Mouse (Mus musculus): Measurements from ENCODE around the gene Tbx20.

Gene Tbx20

DNA sequence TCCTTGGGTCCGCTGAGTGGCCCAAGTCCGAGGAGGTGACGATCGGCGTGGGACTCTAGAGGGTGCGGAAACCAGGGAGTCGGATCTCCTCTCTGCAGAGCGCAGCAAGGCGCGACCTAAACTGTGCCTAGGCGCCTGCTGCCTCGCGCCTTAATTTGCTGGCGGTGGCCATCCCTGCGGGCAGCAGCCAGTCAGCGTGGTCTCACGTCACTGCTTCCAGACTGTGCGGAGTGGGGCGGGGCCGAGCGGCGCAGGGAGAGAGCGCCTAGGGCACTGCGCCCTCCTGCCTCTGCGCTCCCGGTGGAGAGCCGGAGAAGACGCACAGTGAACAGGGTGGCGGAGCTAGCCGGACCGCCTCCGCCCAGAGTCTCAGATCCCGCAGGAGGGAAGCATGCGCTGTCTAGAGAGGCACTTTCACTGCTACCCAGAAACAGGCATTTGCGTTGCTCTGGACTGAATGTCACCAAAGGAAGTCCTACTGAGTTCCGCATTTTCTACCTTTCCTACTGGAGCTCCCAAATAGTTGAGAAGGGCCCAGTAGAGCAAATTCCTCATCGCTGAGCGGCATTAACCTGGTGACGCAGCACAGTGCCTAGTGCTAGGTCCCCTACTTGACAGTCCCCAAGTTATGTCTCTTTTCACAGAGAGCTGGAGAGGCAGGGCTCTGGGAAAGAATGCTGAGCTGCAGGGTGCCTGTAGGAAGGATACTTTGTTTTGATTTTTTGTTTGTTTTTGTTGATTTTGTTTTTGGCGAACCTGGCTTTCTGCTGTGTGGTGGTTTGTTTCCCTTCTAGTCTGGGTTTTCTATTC lies at the start of gene Tbx20:
TSS of gene Tbx20 (minus strand) at position 144 of the 810 bp plus-strand sequence.
- DNase-seq: no peak

- no peak for DNase-seq
Measured at GRCm38 (mm10) chr9:24818511-24818910, 44.4 kb upstream of the Tbx20 start.

GRCm38 (mm10) chr9:24812461-24812860 lies 38.4 kb upstream of the Tbx20 start:
- no peak for DNase-seq

- no peak for DNase-seq
Measured at GRCm38 (mm10) chr9:24792110-24792509, 18.0 kb upstream of the Tbx20 start.

DNA sequence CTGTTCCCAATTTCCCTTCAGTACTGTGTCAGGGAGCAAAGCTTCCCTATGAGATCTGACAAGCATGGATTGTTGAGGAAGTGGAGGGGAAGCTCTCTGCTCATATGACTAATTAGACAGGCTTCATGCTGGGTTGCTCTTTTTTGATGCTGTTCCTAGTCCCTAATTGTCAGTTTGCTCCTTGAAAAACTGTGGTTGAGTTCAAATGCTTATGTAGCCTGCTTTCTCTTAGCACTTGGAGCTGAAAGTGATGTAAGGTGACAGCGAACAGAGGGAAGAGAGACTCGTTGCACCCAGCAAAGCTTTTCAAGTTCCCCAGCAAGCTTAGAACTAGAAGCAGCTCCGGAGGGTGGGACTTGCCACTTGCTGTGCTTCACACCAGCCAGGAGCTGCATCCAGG lies 15.3 kb upstream of the Tbx20 start:
- no peak for DNase-seq

- DNase-seq: no peak
Measured at GRCm38 (mm10) chr9:24782338-24782737, 8.2 kb upstream of the Tbx20 start.

DNA sequence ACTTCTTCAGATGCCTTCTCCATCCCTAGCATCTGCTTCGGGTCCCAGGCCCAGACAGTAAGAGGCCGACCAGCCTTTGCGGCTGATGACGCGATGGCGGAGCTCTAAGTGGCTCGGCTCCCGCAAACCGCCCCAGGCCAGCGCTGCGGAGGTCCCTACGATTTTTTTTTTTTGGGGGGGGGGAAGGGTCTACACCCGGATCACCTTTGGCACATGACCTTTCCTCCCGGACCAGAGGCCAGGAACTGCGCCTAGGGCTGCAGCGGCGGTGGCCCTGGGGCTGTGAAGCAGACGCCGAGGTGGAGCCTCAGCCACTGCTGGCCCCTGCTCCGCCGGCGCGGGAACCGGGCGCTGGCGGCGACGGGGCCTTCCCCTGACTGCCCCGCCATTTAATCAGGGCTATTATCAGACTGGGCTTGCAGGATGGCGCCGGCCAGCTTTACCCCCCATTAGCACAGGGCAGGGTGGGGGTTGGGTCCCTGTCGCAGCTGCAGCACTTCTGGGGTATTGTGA lies 6.9 kb upstream of the Tbx20 start:
- DNase-seq: no peak

DNA sequence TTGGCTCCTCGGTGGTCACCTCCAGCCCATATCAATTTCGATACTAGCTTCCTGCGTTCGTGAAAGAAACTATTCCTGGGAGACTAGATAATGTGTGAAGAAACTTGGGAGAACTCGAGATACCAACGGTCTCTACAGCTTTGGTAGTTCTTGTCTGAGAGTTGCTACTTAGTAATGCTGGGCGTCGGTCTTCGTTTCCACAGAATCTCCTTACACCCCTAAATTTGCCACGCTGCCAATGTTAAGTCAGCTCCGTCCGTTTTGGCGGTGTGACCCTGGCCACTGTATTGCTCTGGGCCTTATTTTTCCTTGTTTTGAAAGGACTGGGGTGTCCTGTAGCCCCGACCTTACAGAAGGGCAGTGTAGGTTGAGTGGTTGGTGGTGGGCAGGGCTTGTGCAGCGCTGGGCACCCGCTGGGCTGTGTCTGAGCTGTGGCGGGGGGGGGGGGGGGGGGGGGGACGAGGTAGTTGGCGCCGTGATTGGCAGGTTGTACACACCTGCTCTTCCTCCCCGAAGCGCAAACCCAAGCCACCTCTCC lies 6.4 kb upstream of the Tbx20 start:
- DNase-seq: no peak

GRCm38 (mm10) chr9:24779975-24780374 lies 5.9 kb upstream of the Tbx20 start:
- DNase-seq: no peak

DNA sequence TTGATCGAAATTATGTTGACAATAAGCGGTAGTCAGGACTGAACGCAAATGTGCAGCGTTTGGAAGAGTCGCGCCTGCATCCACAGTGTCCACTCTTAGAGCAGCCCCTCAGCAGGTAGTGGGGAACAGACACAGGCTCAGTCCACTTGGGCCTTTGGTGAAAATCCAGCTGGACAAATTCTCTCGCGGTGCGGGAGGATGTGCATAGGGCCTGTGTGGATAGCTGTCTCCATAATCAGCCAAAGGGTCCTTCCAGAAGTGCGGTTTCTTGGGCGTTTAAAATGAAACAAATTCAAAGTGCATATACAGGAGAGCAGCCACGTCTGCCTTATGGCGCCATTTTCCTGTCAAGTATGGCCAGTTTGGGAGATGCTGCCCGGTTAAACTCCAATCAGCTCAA lies 4.5 kb upstream of the Tbx20 start:
- DNase-seq: no peak

DNA sequence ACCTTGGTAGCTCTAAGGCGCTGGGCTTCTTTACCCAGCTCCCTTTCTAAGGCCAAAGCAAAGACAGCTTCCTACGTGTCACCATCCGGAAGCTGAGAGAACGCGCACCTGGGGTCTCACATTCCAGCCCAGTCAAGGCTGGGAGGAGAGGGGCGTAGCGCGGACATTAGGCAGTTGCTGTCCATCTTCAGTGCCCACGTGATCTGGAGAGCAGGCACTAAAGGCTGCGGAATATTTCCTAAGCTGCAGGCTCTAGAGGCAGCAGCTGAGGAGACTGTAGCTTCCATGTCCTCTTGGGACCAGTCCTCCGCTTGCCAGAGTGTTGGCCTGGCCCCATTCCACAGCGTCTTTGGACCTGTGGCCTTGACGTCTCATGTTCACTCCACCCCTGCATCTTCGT lies 3.9 kb upstream of the Tbx20 start:
- no peak for DNase-seq

DNA sequence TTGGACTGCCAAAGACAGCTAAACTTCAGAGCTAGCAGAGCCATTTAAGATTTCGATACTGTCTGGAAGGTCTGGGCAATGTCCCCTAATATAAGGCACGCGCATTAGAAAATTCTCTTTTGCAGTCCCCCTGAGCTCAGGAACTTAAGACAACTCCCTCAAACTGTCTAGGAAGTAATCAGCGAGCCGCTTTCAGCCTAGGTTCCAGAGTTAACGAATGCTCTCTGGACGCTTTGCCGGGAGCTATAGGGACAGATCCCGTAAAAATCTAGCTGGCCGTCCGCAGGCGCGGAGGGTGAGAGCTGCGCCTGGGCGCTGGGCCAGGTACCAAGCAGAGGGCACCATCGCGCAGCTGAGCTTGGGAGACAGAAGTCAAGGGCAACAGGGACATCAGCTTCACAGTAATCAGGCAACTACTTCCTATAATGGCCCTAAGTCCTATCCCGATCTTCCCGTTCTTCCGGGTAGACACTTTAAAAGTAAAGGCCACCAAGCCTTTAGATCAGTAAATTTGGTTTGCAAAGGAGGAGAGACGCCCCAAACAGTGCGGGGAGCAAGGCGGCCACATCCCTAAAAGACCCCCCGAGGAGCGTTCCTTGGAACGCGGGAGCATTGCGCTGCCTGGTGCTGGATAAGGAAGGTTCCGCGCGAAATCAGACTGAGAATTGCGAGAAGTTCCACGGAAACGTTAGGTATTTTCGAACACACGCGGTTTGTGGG lies 3.2 kb upstream of the Tbx20 start:
- DNase-seq: no peak

DNA sequence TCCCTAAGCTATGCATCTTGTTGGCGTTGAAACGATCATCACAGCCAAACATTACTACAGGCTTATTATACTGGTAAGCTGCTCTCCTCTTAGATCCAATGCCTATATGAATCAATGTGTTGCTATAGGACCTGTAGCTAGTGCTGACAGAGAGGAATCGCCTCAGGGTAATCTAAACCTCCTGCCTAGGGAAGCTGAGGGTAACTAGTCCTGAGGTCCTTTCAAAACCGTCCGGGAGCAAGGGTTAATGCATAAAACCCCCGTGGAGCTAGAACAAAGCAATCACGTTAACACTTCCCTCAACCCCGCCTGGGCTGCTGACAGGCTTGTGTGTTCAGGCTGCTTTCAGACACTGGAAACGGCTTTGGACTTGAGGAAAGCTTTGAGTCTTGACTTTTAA lies 2.4 kb upstream of the Tbx20 start:
- DNase-seq: no peak

DNA sequence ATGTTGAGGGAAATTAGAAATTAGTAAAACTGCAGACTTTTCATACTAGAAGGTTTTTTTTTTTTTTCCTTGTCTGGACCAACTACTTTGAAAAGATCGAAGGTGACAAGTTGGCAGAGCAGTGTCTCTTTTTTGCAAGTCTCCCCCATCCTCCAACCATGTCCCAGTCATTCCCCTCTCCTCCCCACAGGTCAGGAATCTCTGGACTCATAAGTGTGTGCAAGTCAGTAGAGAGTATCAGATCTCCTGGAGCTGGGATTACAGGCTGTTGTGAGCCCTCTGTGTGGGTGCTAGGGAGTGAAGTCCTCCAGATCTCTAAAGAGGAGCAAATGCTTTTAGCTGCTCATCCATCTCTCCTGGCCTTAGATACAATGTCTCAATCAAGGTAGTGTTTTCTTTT lies 1.5 kb upstream of the Tbx20 start:
- no peak for DNase-seq

DNA sequence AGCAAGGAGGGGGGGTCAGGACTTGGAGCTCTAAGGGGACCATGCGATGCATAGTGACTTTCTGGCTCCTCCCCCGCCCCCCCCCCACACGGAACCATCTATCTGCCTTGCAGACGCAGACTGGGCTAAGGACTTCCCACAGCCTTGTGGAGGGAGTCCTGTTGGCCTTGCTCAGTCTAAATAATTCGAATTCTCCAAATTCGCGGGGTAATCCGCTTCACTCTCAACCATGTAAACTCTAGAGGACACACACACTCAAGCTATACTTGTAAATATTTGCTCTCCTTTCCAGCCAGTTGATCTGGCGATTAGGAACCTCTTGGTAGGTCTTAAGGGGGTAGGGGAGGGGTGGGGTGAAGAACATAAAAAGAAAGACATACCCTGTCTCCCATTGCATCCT lies 898 bp upstream of the Tbx20 start:
- DNase-seq: no peak

DNA sequence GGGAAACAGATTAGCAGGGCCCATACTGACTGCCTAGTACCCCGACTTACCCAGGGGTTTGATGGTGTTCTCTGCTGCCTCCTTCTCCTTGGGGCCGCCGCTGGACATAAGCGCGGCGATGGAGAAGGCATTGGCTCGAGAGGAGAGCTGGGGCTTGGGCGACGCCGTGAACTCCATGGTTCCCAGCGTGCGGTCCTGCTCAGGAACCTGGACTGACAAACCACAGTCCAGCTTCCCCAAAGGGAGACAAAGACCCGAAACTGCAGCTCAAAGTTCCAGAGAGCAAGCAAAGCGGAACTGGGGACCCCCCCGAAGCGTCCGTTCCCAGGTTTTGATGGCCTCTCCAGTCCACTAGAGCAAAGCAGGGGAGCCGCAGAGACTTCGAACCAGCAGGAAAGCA lies 434 bp downstream of the Tbx20 start:
- DNase-seq: no peak

DNA sequence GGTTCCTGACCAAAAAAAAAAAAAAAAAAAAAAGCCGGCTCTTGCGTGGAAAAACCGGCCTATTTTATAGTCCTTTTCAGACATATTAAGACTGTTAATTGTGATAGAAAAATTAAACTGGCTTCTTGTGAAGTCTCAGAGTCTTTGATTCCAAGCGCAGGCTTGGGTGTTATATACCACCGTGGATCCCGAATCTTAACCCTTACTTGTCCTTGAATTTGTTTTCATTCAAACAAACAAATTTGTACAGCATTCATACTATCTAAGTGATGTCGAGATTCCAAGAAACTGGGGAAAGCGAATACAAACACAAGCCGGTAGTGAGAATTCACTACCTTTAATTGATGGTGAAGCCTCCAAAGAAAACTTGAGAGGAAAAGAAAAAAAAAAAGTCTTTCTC lies 932 bp downstream of the Tbx20 start:
- DNase-seq: no peak

DNA sequence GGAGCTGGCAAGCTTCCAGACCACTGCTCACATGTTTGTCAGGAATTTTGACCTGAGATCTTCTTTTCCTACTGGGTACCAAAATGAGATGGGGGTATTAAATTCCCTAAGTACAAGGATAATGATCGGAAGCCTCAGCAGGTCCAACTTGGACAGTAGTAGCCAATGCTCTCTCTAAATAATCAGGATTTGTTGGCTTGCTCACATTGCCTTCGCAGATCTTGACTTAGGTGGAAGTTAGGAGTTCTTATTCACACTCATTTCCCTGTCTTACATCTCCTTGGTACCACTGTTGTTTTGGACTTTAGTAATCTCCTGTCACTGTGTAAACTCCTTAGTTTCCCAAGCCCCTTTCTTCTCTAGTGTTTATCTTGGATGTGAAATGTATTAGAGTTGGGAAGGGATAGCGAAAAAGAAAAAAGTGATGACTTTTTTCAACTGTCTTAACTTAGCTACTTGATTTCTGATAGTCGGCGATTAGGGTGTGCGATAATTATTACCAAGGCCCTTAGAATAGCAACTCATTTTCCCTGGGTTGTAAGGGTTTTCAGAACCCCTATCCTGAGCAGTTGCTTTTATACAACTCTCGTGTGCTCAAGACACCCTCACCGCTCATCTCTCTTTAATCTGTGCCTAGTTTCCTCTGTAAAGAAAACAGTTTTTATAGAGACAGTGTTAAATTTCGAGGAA lies 1.5 kb downstream of the Tbx20 start:
- DNase-seq: no peak

DNA sequence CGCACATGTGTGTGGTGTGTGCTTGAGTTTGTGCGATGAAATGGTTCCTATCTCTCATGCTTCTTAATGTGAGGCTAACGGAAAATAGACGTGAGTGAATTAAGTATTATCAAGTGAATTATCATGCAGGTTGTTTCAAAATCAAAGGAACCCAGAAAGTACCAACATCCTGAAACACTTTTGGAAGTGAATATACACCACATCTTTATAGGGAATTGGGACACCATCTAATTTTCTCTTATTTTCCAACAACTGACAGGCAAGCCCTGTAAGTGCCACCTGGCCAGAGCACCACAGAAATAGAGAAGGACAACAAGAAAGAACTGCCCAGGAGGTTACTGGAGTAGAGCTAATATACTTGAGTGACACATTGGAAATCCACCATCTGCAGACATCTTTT lies 2.4 kb downstream of the Tbx20 start:
- DNase-seq: no peak

- DNase-seq: no peak
Measured at GRCm38 (mm10) chr9:24770941-24771405, 3.1 kb downstream of the Tbx20 start.

GRCm38 (mm10) chr9:24770149-24770940 lies 3.8 kb downstream of the Tbx20 start:
- DNase-seq: no peak

DNA sequence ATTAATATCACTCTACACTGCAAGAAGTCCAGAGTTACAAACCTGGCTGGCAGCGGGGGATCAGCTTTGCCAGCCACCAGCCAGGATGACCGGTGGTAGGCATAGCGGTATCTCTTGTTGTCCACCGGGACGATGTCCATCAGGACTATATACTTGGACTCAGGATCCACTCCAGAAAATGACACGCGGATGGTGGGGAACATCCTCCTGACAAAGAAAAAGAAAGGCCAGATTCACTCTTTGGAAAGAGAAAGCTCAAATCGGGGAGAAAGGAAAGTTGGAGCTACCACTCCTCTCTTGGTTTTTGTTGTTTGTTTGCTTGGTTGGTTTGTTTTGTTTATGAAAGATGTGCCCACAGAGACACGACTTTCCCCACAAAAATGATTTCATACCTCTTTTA lies 4.5 kb downstream of the Tbx20 start:
- DNase-seq: no peak

Data from B cell, adult 2 months (primary cell).